16 mouse cellular contexts compared by ENCODE assay signal in the genomic region with DNA sequence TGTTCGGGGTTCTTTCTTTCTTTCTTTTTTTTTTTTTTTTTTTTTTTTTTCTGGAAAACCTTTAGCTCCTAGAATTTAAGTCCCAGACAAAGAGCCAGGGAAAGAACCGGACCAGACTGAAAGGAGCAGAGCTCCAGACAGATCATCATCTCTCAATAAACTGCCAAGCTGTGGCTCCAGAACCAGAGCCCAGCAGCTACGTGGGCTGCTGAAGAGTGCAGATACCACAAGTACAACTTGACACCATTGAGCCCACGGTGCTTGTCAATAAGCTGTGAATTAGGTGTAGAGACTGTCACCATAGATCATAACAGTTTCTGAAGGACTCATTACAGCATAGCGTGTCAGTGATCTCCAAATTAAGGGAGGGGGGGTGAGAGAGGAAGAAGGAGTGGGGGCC. TPM values are rescaled to one million over a fixed set of nuclear protein-coding genes. Genes with fewer than 3 reads are reported as not detected.
DNase-seq lines count a peak whose midpoint lies in the region; ATAC-seq and TF ChIP-seq lines count a peak whose summit lies in the region.
"Had no signal": no experiment of that assay in that cellular context is flagged by ENCODE, and none has a peak within 500 bp of the region (broad histone marks: within the 10 kb centered on the region; RNA-seq: fewer than 3 reads in every experiment).

No protein-coding gene starts in this region.

- 19% methylated on average over 5 of the region's 5 CpGs for WGBS in hindbrain, embryonic 11.5 days
- 17% methylated on average over 5 of the region's 5 CpGs for WGBS in midbrain, embryonic 15.5 days
- 9% methylated on average over 5 of the region's 5 CpGs for WGBS in intestine, embryonic 15.5 days

- 0 out of 2 replicates have a peak overlapping the region, but pooled peaks have one; percentile 55 for H3K27ac ChIP-seq in cortical plate, adult 2 months (ENCODE audit: insufficient read depth, low read length)
- no peak overlapping the region for H3K27ac ChIP-seq in hindbrain, embryonic 11.5 days (ENCODE audit: low read depth, low read length)
- peak overlapping the region; percentile 74 for H3K27ac ChIP-seq in midbrain, embryonic 15.5 days
- no peak overlapping the region for H3K27ac ChIP-seq in intestine, embryonic 15.5 days
- H3K27ac ChIP-seq: heart, adult 2 months; kidney, embryonic 15.5 days had no signal

- TF ChIP-seq POLR2A in cortical plate, adult 2 months (IDR thresholded peaks at IDR 0.05; ENCODE audit: extremely low read depth, insufficient read depth, low read length): no peak

- no peak overlapping the region; the same call in 1 of the 2 replicates for H3K4me2 ChIP-seq in hindbrain, embryonic 11.5 days (replicated peaks; ENCODE audit: low read depth, low read length)
- peak overlapping the region; percentile 54 for H3K4me2 ChIP-seq in midbrain, embryonic 15.5 days
- no peak overlapping the region for H3K4me2 ChIP-seq in intestine, embryonic 15.5 days (replicated peaks)

- no peaks in the 10 kb centered on the region for H3K36me3 ChIP-seq in E14TG2a.4 (ENCODE audit: insufficient read depth, low read length)
- no peaks in the 10 kb centered on the region for H3K36me3 ChIP-seq in hindbrain, embryonic 11.5 days (ENCODE audit: control insufficient read depth, insufficient read depth, low read length)
- no peaks in the 10 kb centered on the region for H3K36me3 ChIP-seq in midbrain, embryonic 15.5 days (replicated peaks)
- no peaks in the 10 kb centered on the region for H3K36me3 ChIP-seq in intestine, embryonic 15.5 days
- H3K36me3 ChIP-seq: kidney, embryonic 15.5 days had no signal

- H3K9me3 ChIP-seq in E14TG2a.4 (ENCODE audit: low read length): no peaks in the 10 kb centered on the region
- H3K9me3 ChIP-seq in hindbrain, embryonic 11.5 days (ENCODE audit: control insufficient read depth, low read length): no peaks in the 10 kb centered on the region
- H3K9me3 ChIP-seq in midbrain, embryonic 15.5 days: no peaks in the 10 kb centered on the region
- H3K9me3 ChIP-seq in intestine, embryonic 15.5 days: no peaks in the 10 kb centered on the region
- H3K9me3 ChIP-seq: kidney, embryonic 15.5 days had no signal

- H3K4me3 ChIP-seq in E14TG2a.4 (replicated peaks; ENCODE audit: low read length): peak overlapping the region; percentile 79
- peak overlapping the region; percentile 21; the same call in 1 of the 2 replicates for H3K4me3 ChIP-seq in cortical plate, adult 2 months (ENCODE audit: insufficient read depth, low read length)
- no peak overlapping the region for H3K4me3 ChIP-seq in hindbrain, embryonic 11.5 days (ENCODE audit: low read depth, low read length)
- H3K4me3 ChIP-seq in midbrain, embryonic 15.5 days: no peak overlapping the region
- H3K4me3 ChIP-seq in intestine, embryonic 15.5 days (replicated peaks): no peak overlapping the region
- H3K4me3 ChIP-seq: heart, adult 2 months; myocyte had no signal

- H3K9ac ChIP-seq in hindbrain, embryonic 11.5 days (ENCODE audit: low read depth, low read length): no peak overlapping the region
- H3K9ac ChIP-seq in midbrain, embryonic 15.5 days: no peak overlapping the region
- no peak overlapping the region for H3K9ac ChIP-seq in intestine, embryonic 15.5 days
- H3K9ac ChIP-seq: kidney, embryonic 15.5 days had no signal

- no peak for TF ChIP-seq CTCF in E14TG2a.4 (conservative IDR thresholded peaks at IDR 0.05; ENCODE audit: low read length)
- TF ChIP-seq CTCF in cortical plate, adult 2 months (IDR thresholded peaks at IDR 0.05; ENCODE audit: extremely low read depth, insufficient read depth, low read length): no peak

- no peak for ATAC-seq in hindbrain, embryonic 11.5 days (ENCODE audit: low FRiP score)
- no peak for ATAC-seq in midbrain, embryonic 15.5 days (replicated peaks)
- ATAC-seq in intestine, embryonic 15.5 days: no peak
- ATAC-seq: CD4-positive, CD25-positive, alpha-beta regulatory T cell, adult 4 months had no signal

- peaks cover 92% of the 10 kb centered on the region for H3K4me1 ChIP-seq in E14TG2a.4 (replicated peaks; ENCODE audit: low read depth, low read length)
- H3K4me1 ChIP-seq in cortical plate, adult 2 months (ENCODE audit: control insufficient read depth, insufficient read depth, low read length): peaks cover under 1% of the 10 kb centered on the region; the same call in 1 of the 2 replicates
- peaks cover 8% of the 10 kb centered on the region; the same call in 1 of the 2 replicates for H3K4me1 ChIP-seq in hindbrain, embryonic 11.5 days (replicated peaks; ENCODE audit: control insufficient read depth, insufficient read depth, low read length)
- H3K4me1 ChIP-seq in midbrain, embryonic 15.5 days: peaks cover 43% of the 10 kb centered on the region
- H3K4me1 ChIP-seq in intestine, embryonic 15.5 days (replicated peaks): peaks cover 8% of the 10 kb centered on the region; the same call in 1 of the 2 replicates

- peaks cover 24% of the 10 kb centered on the region for H3K27me3 ChIP-seq in E14TG2a.4 (ENCODE audit: insufficient read depth, low read length)
- peaks cover 13% of the 10 kb centered on the region; the same call in 1 of the 2 replicates for H3K27me3 ChIP-seq in hindbrain, embryonic 11.5 days (ENCODE audit: control insufficient read depth, insufficient read depth, low read length)
- peaks cover 16% of the 10 kb centered on the region for H3K27me3 ChIP-seq in midbrain, embryonic 15.5 days (replicated peaks)
- peaks cover 85% of the 10 kb centered on the region for H3K27me3 ChIP-seq in intestine, embryonic 15.5 days (replicated peaks)

- DNase-seq in hindbrain, embryonic 11.5 days (ENCODE audit: low spot score): peak; percentile 34
- DNase-seq in testis, postnatal 14 days (ENCODE audit: low spot score): no peak
- DNase-seq in heart, adult 9 months (ENCODE audit: low spot score in 2 of 2): no peak
- DNase-seq in ovary, postnatal 10 days (ENCODE audit: low spot score): no peak
- DNase-seq: adrenal gland, adult 8-10 months; heart, adult 2 months; heart, postnatal 36 days; lung, postnatal 36 days had no signal

RNA-seq across cellular contexts. Expression of a gene that starts 7.1 kb away (rescaled TPM):
- 27.0 and 30.5 TPM in 2 replicates for polyA plus RNA-seq in cortical plate, adult 2 months (2012; rRNA removed)
- polyA plus RNA-seq in hindbrain, embryonic 11.5 days (2014; fragmentation: Nextera tagmentation; extraction: Ambion mirVana): 25.1 and 36.7 TPM in 2 replicates
- polyA plus RNA-seq in midbrain, embryonic 15.5 days (2015; fragmentation: Nextera tagmentation; extraction: Ambion mirVana): 20.7 and 23.2 TPM in 2 replicates
- polyA plus RNA-seq in intestine, embryonic 15.5 days (2015; fragmentation: Nextera tagmentation; extraction: Ambion mirVana): 0.62 and 0.89 TPM in 2 replicates
- polyA plus RNA-seq: CD4-positive, CD25-positive, alpha-beta regulatory T cell, adult 4 months; liver, adult 2 months; myocyte had no signal

Comparison
In these comparisons a context has a peak if more than half of its experiments do, and no peak if none do; other contexts are left out.
1. H3K4me3 ChIP-seq: peak in E14TG2a.4 (single experiment) and cortical plate, adult 2 months (single experiment); none in hindbrain, embryonic 11.5 days (single experiment), midbrain, embryonic 15.5 days (single experiment) and intestine, embryonic 15.5 days (single experiment).
2. H3K27ac ChIP-seq: peak in cortical plate, adult 2 months (single experiment) and midbrain, embryonic 15.5 days (single experiment); none in hindbrain, embryonic 11.5 days (single experiment) and intestine, embryonic 15.5 days (single experiment).
3. RNA of a gene that starts 7.1 kb away (polyA plus RNA-seq): 27.0 to 30.5 TPM in cortical plate, adult 2 months, 25.1 to 36.7 TPM in hindbrain, embryonic 11.5 days and 20.7 to 23.2 TPM in midbrain, embryonic 15.5 days; 0.62 to 0.89 TPM in intestine, embryonic 15.5 days; every median in the first group is over 10 times any median in the second.